Mouse (Mus musculus) ES-E14 (cell line): ENCODE results near the gene Tspan8. TPM values are rescaled to one million over a fixed set of nuclear protein-coding genes. Genes with fewer than 3 reads are reported as not detected.

Experiments
- DNase-seq: peaks from one replicate; pipeline ENCODE4 v3.0.0-alpha.2; 2013; ENCODE audit warnings: low read depth, low spot score
- H3K27ac ChIP-seq: 2 replicates; pipeline ENCODE4 v1.5.1; 2012; ENCODE audit warnings: low read depth, mild to moderate bottlenecking, low read length, moderate library complexity, mixed read lengths; ENCODE audit not compliant: poor library complexity, insufficient read depth, severe bottlenecking
- H3K36me3 ChIP-seq: 2 replicates; pipeline ENCODE4 v1.6.1; 2012; ENCODE audit warnings: mild to moderate bottlenecking, low read length, moderate library complexity, mixed read lengths; ENCODE audit not compliant: control insufficient read depth, poor library complexity, insufficient read depth, severe bottlenecking
- H3K4me1 ChIP-seq, 2 experiments: fragments of 150-350 bp in 1 of 2; sonication (generic) in 1 of 2; 2 replicates each; pipeline ENCODE4 v1.6.1; 2012; ENCODE audit warnings: low read length in 2 of 2, mild to moderate bottlenecking in 1 of 2, mixed read lengths in 1 of 2; ENCODE audit not compliant: control insufficient read depth in 2 of 2, insufficient read depth in 2 of 2, poor library complexity in 1 of 2
- H3K4me3 ChIP-seq, 2 experiments: fragments of 150-350 bp in 1 of 2; sonication (generic) in 1 of 2; 2 replicates each; pipeline ENCODE4 v1.5.1; 2012; ENCODE audit warnings: low read length in 2 of 2, low read depth in 1 of 2, mild to moderate bottlenecking in 1 of 2, mixed read lengths in 1 of 2; ENCODE audit not compliant: insufficient read depth in 1 of 2, poor library complexity in 1 of 2, severe bottlenecking in 1 of 2
- H3K9ac ChIP-seq: 2 replicates; pipeline ENCODE4 v1.6.1; 2012; ENCODE audit warnings: low read depth, mild to moderate bottlenecking, low read length, mixed read lengths; ENCODE audit not compliant: poor library complexity, insufficient read depth, severe bottlenecking
- H3K9me3 ChIP-seq: fragments of 150-350 bp; sonication (generic); 2 replicates; pipeline ENCODE4 v1.6.1; 2012; ENCODE audit warnings: low read depth, mild to moderate bottlenecking, low read length; ENCODE audit not compliant: control insufficient read depth, insufficient read depth
- CHD2 ChIP-seq: IDR thresholded peaks from 2 replicates; pipeline ENCODE4 v1.6.1; 2014; ENCODE audit warnings: mild to moderate bottlenecking, low read depth, low read length, inconsistent platforms
- HCFC1 ChIP-seq: IDR thresholded peaks from 2 replicates; pipeline ENCODE4 v1.6.1; 2012; ENCODE audit warnings: low read length, inconsistent platforms, borderline replicate concordance; ENCODE audit not compliant: insufficient read depth
- MAFK ChIP-seq: IDR thresholded peaks from 2 replicates; pipeline ENCODE4 v1.6.1; 2014; ENCODE audit warnings: mild to moderate bottlenecking, low read depth, low read length, inconsistent platforms; ENCODE audit not compliant: insufficient read depth
- ZC3H11A ChIP-seq: IDR thresholded peaks from 2 replicates; pipeline ENCODE4 v1.6.1; 2012; ENCODE audit warnings: low read depth, mild to moderate bottlenecking, inconsistent platforms, low read length, borderline replicate concordance
- ZNF384 ChIP-seq: IDR thresholded peaks from 2 replicates; pipeline ENCODE4 v1.6.1; 2012; ENCODE audit warnings: low read depth, low read length, inconsistent platforms
- in situ Hi-C, 2 experiments: fragments of 600-800 bp; cut with MboI; formaldehyde crosslinking; loops; one replicate each; pipeline ENCODE4 v1.15.1; 2025; ENCODE audit warnings: low sequenced_read_pairs in 2 of 2, inconsistent platforms in 1 of 2; ENCODE audit not compliant: unreplicated experiment in 2 of 2
- total RNA-seq: library from RNA; depleted of rRNA; stranded (reverse); fragments of 300-350 nt; gene quantifications from 2 replicates; pipeline ENCODE4 v1.2.3, GENCODE M21; 2012

Gene Tspan8
- total RNA-seq, 1 experiment: 4.4 TPM

DNA sequence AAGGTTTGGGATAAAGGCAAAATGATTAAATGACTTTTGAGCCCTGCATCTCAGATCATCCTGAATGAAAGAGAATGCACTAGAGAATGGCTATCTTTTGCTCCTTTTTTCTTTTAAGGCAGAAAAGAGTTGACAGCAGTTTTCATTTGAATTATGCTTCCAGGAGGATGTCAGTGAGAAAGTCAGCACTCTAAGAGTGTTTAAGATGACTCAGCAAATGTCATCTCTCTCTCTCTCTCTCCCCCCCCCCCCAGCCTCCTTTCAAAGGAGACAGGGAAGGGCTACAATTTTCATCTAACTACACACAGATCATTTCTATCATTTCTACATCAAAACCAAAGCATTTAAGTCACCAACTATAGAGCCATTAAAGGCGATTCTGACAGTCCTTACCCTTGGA lies 31.9 kb downstream of the Tspan8 start:
- H3K9me3 ChIP-seq: no peaks in the 10 kb centered on the region
- TF ChIP-seq MAFK (peak; percentile 82), ZNF384 (no peak), ZC3H11A (no peak)
- H3K9ac ChIP-seq: no peak overlapping the region
- H3K4me1 ChIP-seq: no peaks in the 10 kb centered on the region
- no peak overlapping the region for H3K27ac ChIP-seq
- DNase-seq: no peak
- in situ Hi-C loops: no loop called here
- no peak overlapping the region for H3K4me3 ChIP-seq
- no peaks in the 10 kb centered on the region for H3K36me3 ChIP-seq

DNA sequence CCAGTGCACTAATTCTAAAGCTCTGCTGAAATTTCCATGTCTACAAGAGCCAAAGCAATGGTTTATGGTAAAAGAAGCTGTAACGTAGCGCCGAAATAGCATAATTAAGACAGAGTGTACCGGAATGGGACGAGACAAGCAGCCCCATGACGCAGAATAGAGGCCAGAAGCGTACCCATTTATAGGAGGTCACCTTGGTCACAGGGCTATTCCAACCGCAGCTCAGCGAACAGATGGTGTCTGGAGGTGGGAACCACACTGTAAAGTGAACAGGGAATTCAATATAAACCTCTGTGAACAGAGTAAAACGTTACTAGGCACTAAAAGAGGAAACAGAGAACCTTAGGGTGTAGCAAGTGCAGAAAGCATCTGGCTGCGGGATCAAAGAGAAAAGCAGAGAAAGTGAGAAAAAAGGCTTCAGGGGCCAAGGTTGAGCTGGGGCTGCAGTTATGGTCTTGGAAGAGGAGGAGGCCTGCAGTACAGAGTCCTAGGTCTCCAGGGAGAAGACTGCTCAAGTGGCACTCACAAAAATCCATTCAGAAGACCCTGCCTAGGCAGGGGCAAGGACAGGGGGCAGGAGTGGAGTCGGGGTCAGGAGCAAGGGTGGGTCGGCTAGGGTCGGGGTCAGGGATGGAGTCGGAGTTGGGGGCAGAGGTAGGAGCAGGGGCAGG lies 43.7 kb downstream of the Tspan8 start:
- H3K4me1 ChIP-seq: no peaks in the 10 kb centered on the region
- DNase-seq: no peak
- in situ Hi-C loops: no loop called here
- H3K4me3 ChIP-seq: no peak overlapping the region
- TF ChIP-seq ZC3H11A: no peak
- TF ChIP-seq HCFC1: no peak
- no peak for TF ChIP-seq ZNF384
- no peak for TF ChIP-seq MAFK
- TF ChIP-seq CHD2: no peak
- H3K9me3 ChIP-seq: no peaks in the 10 kb centered on the region
- H3K27ac ChIP-seq: no peak overlapping the region
- no peak overlapping the region for H3K9ac ChIP-seq
- H3K36me3 ChIP-seq: no peaks in the 10 kb centered on the region

DNA sequence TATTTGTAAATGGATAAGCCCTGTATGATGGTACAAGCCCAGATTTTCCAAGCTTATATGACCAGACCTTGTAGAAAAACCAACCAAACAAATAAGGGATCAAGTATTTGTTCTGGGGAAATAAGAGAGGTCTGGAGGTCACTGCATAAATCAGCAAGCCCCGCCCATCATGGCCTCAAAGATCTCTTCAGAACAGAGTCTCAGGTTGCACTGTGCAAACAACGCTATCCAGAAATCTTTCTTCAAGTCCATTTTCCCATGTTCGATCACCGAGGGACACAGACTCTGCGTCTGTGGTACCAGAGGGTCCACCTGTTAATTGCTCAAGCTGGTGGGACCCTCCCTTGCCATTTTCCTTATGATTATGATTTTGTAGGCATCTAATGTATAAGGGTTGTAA lies 45.3 kb downstream of the Tspan8 start:
- in situ Hi-C loops: no loop called here
- no peak for DNase-seq

DNA sequence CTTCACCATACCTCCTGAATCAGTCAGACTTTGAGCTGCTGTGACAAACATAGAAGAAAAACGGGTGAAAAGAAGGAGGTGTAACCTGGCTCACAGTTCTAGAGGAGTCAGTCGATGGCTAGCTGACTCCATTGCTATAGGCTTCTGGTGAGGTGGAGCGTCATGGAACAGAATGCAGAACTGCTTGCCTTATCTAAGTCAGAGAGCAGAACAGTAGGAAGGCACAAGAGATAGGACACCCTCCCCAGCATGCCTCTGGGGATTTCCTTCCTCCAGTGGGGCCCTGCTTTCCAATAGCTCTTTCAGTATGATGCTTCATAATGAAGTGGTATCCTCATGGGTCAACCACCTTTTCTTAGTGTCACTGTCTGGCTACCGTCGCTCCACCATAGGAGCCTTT lies 66.1 kb downstream of the Tspan8 start:
- no peak overlapping the region for H3K9ac ChIP-seq
- no peak overlapping the region for H3K4me3 ChIP-seq
- in situ Hi-C loops: no loop called here
- TF ChIP-seq ZC3H11A (no peak), HCFC1 (no peak), ZNF384 (no peak), CHD2 (no peak), MAFK (no peak)
- no peaks in the 10 kb centered on the region for H3K4me1 ChIP-seq
- no peak for DNase-seq
- no peak overlapping the region for H3K27ac ChIP-seq
- H3K9me3 ChIP-seq: no peaks in the 10 kb centered on the region
- H3K36me3 ChIP-seq: no peaks in the 10 kb centered on the region

More for the DNA sequence above, 45.3 kb downstream of the Tspan8 start:
- H3K27ac ChIP-seq: no peak overlapping the region
- no peaks in the 10 kb centered on the region for H3K9me3 ChIP-seq
- H3K4me3 ChIP-seq: no peak overlapping the region
- TF ChIP-seq HCFC1 (no peak), MAFK (no peak), ZNF384 (no peak), CHD2 (no peak), ZC3H11A (no peak)
- no peaks in the 10 kb centered on the region for H3K4me1 ChIP-seq
- no peak overlapping the region for H3K9ac ChIP-seq
- H3K36me3 ChIP-seq: no peaks in the 10 kb centered on the region

DNA sequence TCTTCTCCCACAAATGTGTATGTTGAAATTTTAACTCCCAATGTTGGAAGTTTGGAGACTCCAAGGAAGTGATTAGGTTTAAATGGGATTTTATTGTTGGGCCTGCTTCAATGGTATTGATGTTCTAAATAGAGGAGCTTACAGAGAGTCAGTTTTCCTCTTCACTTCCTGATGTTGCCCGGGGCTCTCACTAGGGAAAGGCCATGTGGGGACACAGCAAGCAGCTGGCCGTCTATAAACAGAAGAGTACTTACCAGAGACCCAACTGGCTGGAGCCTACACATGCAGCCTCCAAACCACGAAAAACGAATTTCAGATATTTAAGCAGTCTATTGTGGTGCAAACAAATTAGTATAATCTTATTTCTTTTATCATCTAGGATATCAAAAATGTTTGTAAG lies 75.3 kb downstream of the Tspan8 start:
- no peak for DNase-seq
- in situ Hi-C loops: no loop called here
- Histone ChIP-seq H3K4me3 (no peak overlapping the region), H3K9me3 (no peaks in the 10 kb centered on the region), H3K4me1 (no peaks in the 10 kb centered on the region), H3K9ac (no peak overlapping the region), H3K27ac (no peak overlapping the region), H3K36me3 (no peaks in the 10 kb centered on the region)
- TF ChIP-seq ZNF384 (no peak), CHD2 (no peak), ZC3H11A (no peak), HCFC1 (no peak), MAFK (no peak)
